Mouse (Mus musculus) heart, adult 9 months (tissue): ENCODE data around the gene Pigx.

Experiments used
- DNase-seq, 2 experiments: peaks; one replicate each; pipeline ENCODE4 v3.0.0; 2022; ENCODE audit warnings: low spot score in 2 of 2

Gene Pigx

GRCm38 (mm10) chr16:32099638-32100150 lies at the start of gene Pigx, which contains the start of gene Cep19:
Pigx (minus strand) TSS chr16:32099740.
Cep19 (plus strand) TSS chr16:32099800.
- peak; percentile 92 to 95 for DNase-seq

GRCm38 (mm10) chr16:32147589-32148207 lies 48.2 kb upstream of the Pigx start:
- no peak for DNase-seq

- no peak for DNase-seq
These were observed 45.1 kb upstream of the Pigx start for GRCm38 (mm10) chr16:32144592-32144991.

GRCm38 (mm10) chr16:32143766-32144165 lies 44.2 kb upstream of the Pigx start:
- no peak for DNase-seq

GRCm38 (mm10) chr16:32138954-32139353 lies 39.4 kb upstream of the Pigx start:
- no peak for DNase-seq

- no peak for DNase-seq
These were observed 36.4 kb upstream of the Pigx start for GRCm38 (mm10) chr16:32135842-32136357.

GRCm38 (mm10) chr16:32133148-32133547 lies 33.6 kb upstream of the Pigx start:
- DNase-seq: no peak

GRCm38 (mm10) chr16:32130190-32130826 lies 30.8 kb upstream of the Pigx start:
- peak; percentile 61 to 80 for DNase-seq

GRCm38 (mm10) chr16:32129449-32130189 lies 30.1 kb upstream of the Pigx start:
- no peak for DNase-seq

- DNase-seq: no peak
These were observed 27.5 kb upstream of the Pigx start for GRCm38 (mm10) chr16:32127046-32127445.

- no peak for DNase-seq
These were observed 25.8 kb upstream of the Pigx start for GRCm38 (mm10) chr16:32125364-32125763.

- peak in 1 of 2 experiments; percentile 17 for DNase-seq
These were observed 25.1 kb upstream of the Pigx start for GRCm38 (mm10) chr16:32124444-32125335.

- DNase-seq: no peak
These were observed 24.5 kb upstream of the Pigx start for GRCm38 (mm10) chr16:32124020-32124419.

GRCm38 (mm10) chr16:32120454-32120853 lies 20.9 kb upstream of the Pigx start:
- DNase-seq: no peak

- no peak for DNase-seq
These were observed 16.6 kb upstream of the Pigx start for GRCm38 (mm10) chr16:32116186-32116585.

- DNase-seq: no peak
These were observed 16.2 kb upstream of the Pigx start for GRCm38 (mm10) chr16:32115781-32116180.

GRCm38 (mm10) chr16:32114968-32115695 lies 15.6 kb upstream of the Pigx start:
- peak; percentile 79 to 81 for DNase-seq

GRCm38 (mm10) chr16:32114406-32114805 lies 14.9 kb upstream of the Pigx start:
- DNase-seq: no peak

GRCm38 (mm10) chr16:32113541-32114218 lies 14.1 kb upstream of the Pigx start:
- peak; percentile 67 to 76 for DNase-seq
